Mouse (Mus musculus) mouse trophoblast stem cell (cell line): ENCODE data around the gene Olfr412.

Experiments
- in situ Hi-C, 2 experiments: fragments of 300-500 bp; cut with MseI, MboI; formaldehyde crosslinking; loops; 2 replicates in 1 of 2; 3 replicates in 1 of 2; pipeline ENCODE4 v1.15.1; 2025

The Olfr412 gene

DNA sequence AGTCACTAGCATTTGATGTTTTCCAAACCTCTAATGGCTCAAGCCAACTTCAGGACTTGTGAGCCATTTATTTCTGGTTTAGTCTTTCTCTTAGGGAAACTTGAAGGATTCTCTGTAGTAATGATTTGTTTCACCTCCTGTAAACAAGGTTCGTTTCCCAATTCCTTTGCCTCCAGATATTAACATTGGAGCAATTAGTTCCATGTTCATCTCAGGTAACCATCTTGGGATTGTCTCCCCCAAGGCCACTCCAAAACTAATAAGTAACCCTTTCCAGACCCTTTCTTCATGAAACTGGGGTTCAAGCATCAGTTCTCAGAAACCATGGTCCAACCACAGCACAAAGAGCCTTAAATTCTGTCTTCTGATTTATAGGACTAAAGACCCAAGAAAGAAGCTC lies at the start of gene Olfr412:
Gene Olfr412 (plus strand): TSS at position 301 of the 400 bp plus-strand sequence.
- in situ Hi-C loops, result loop anchor here (10.0 to 25.0 kb wide), 2 partner anchors 297 to 299 kb away; partner anchors contain the start of genes Zfp616 (in 2 of the 2), Olfr139 (in 1 of the 2) and Olfr399 (in 1 of the 2)

DNA sequence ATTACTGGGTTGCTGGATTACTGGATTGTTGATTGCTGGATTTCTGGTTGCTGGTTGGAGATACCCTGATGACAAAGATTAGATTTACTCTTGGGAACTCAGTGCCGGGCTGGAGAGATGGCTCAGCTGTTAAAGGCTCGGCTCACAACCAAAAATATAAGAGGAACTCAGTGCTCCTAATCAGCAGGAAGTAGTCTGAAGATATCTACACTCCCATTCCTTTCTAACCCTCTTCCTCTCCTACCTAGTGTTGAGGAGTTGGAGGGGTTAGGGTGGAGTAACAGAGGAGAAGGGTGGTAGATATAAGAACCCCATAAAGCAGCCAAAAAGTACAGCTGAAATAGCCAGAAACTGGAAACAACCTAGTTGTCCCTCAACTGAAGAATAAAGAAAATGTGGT lies 35.8 kb upstream of the Olfr412 start:
- in situ Hi-C loops, result no loop called here

GRCm38 (mm10) chr11:74328781-74329180 lies 33.1 kb upstream of the Olfr412 start:
- in situ Hi-C loops, result no loop called here

GRCm38 (mm10) chr11:74337931-74338330 lies 23.9 kb upstream of the Olfr412 start, which contains the start of gene Olfr410:
TSS of gene Olfr410 (minus strand) at chr11:74338031.
- in situ Hi-C loops, result no loop called here

GRCm38 (mm10) chr11:74352550-74352949 lies 9.3 kb upstream of the Olfr412 start, which contains the start of gene Olfr411:
TSS of gene Olfr411 (minus strand) at chr11:74352650.
- in situ Hi-C loops, result loop anchor here in 1 of 2 experiments (25.0 kb wide), 1 partner anchor 290 kb away; the partner anchor contains the start of genes Olfr139, Olfr399 and Zfp616

DNA sequence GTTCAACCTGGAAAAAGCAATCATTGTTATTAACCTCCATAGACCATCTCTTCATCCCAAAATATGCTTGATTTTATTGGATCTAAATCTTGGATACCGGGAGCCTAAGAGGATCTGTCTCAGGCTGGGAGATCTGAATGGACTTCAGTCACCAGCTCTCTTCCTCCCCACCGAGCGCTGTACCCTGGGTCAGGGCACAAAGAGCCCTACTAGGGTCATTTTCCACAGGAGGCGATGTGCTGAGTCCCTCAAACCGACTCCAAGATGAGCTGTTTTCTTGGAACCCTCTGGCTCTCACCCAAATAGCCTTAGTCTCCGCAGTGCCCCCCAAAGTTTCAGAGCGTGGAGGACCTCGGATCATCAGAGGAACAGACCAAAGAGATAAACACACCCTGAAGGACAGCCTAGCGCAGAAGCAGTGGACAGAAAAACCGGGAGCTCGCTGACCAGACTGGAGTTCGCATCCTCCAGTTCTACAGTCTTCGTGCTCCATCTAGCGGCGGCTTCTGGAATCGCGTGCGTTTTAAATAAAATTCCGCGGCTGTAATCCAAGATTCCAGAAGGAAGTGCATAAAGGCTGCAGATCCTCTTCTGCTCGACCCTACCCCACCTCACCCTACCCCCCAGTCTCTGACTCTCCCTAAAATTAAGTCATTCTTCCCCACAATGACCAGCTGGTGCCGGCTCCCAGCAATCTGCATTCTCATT lies 9.7 kb downstream of the Olfr412 start:
- in situ Hi-C loops, result loop anchor here in 1 of 2 experiments (25.0 kb wide), 1 partner anchor 309 kb away; the partner anchor contains the start of genes Olfr139, Olfr399 and Zfp616

DNA sequence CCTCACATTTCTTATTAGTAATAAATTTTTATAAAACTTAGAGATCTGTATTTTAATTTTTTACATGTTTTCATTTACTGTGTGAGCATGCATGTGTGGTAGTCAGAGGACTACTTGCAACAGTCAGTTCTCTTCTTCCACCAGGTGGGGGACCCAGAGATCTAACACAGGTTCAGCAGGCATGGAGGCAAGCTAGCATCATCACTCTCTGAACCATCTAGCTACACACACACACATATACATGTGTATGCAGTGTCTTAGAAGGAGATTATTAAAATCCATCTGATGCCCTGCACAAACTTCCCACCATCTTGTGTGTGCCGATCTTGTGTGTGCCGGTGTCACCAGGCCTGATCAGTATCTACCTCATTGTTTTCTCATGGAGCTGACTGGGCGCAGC lies 15.0 kb downstream of the Olfr412 start:
- in situ Hi-C loops, result loop anchor here (5.0 kb wide), 2 partner anchors 150 to 155 kb away; no protein-coding TSS in a partner anchor

DNA sequence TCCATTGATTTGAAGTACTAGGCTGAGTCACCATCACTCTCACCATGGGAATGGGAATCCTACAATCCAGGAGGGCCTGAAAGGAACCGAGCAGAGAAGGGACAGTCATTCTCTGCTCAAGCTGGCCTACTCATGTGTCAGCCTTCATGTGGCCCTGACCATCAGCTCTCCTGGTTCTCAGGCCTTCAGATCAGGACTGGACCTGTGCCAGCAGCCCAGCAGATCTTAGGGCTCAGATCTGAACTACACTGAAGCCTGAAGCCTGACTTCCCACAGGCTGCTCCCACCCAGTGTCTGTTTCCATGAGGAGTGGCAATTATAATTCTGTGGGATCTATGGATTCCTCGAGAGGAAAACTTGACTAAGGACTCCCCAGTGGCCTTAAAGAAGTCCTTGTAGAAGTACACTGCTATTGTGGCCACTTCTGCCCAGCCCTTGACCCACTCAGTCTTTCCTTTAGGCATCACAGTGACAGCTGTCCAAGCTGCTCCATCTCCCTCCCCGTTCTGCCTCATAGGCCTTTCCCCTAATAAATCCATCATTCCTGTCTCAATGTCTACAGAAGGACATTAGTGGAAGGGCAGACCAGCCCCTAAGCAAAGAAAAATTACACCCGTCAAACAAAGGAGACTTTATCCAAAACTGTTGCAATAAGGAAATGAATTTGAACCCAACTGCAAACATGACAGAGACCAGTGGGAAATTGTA lies 17.5 kb downstream of the Olfr412 start:
- in situ Hi-C loops, result loop anchor here (5.0 kb wide), 2 partner anchors 148 to 153 kb away; no protein-coding TSS in a partner anchor

GRCm38 (mm10) chr11:74385674-74386073 lies 23.8 kb downstream of the Olfr412 start:
- in situ Hi-C loops, result no loop called here

GRCm38 (mm10) chr11:74387203-74387602 lies 25.3 kb downstream of the Olfr412 start:
- in situ Hi-C loops, result no loop called here

GRCm38 (mm10) chr11:74391899-74392298 lies 30.0 kb downstream of the Olfr412 start:
- in situ Hi-C loops, result no loop called here

DNA sequence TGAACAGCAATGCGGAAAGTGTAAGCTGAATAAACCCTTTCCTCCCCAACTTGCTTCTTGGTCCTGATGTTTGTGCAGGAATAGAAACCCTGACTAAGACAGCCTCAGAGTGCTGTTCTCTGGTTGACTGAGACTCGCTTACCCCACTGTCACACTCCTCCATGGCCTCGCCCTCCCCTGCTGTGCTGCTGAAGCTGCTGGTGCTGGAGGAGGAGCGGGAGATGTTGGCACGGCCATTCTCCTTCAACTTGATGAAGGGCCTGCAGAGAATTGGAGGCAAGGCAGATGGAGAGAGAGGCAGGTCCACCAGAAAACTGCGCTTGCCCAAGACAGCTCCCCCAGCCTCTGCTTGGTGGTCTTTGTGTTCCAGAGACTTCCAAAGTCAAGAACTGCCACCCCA lies 31.0 kb downstream of the Olfr412 start:
- in situ Hi-C loops, result no loop called here

- in situ Hi-C loops, result no loop called here
Observed at GRCm38 (mm10) chr11:74393489-74393888, 31.6 kb downstream of the Olfr412 start.

DNA sequence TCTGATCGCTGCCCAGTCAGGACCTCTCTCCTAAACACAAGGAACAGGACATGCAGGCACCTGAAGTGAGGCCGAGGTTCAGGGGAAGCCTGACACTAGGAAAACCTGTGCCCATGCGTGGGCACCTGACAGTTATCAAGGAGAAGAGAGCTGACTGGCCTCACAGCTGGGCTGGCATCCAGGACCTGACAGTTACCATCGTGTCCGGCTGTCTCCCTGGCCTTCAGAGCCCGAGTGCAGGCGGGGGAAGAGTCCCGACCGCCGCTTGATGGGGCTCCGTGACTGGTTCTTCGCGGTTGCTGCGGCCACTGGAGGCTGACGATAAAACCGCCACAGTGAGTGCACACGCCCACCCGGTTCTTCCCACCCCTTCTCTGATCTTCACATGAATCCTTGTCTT lies 33.7 kb downstream of the Olfr412 start:
- in situ Hi-C loops, result no loop called here

DNA sequence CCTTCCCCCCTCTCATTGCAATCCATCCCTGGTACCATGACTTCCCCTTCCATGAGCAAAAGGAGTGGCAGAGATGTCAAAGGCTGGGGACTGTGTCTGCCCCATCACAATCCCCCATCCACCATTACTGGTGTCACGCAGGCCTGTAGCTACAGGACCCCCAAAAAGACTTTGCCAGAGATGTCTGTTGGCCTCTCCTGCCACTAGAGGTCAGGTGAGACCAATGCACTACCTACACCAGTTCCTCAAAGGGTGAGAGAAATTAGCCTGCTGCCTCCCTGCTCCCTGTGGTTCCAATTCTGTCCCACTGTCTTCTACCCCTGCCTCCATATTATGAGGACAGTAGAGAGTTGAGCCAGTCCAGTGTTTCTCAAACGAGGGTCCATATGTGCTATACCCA lies 40.3 kb downstream of the Olfr412 start:
- in situ Hi-C loops, result loop anchor here in 1 of 2 experiments (10.0 kb wide), 1 partner anchor 123 kb away; no protein-coding TSS in a partner anchor

DNA sequence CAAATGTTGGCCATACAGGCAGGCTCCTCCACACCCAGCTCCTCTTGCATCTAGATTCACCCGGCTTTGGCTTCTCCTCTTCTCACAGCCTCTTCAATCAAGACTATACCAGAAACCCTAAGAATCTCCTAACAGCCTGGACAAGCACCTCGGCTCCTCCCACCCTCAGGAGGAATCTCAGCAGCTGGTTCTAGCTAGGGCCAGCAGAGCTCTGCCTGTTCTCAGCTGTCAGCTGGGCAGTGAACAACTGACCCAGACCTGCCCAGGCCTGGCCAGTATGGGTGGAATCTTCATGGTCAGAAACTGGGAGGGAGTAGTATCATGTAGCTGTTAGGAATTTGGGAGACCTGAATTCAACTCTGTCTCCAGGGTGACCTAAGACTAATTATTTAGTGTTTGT lies 42.3 kb downstream of the Olfr412 start:
- in situ Hi-C loops, result loop anchor here in 1 of 2 experiments (10.0 kb wide), 1 partner anchor 121 kb away; no protein-coding TSS in a partner anchor

DNA sequence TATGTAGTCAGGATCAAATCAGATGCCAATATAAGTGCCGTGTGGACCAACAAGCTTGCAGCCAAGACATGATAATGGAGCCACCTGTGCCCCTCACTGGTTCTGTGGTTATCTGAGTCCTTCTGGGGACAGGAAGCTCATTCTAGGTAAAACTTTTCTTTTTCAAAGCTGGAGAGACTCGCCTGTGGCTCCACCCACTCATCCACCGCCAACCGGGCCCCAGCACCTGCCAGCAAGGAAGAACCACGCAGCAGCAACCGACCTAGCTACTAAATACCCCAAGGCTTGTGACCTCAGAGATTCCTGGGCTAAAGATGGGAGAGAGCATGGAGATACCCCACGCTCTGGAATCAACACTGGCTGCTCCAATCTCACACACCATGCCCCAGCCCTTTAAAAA lies 43.3 kb downstream of the Olfr412 start:
- in situ Hi-C loops, result loop anchor here in 1 of 2 experiments (10.0 kb wide), 1 partner anchor 120 kb away; no protein-coding TSS in a partner anchor

DNA sequence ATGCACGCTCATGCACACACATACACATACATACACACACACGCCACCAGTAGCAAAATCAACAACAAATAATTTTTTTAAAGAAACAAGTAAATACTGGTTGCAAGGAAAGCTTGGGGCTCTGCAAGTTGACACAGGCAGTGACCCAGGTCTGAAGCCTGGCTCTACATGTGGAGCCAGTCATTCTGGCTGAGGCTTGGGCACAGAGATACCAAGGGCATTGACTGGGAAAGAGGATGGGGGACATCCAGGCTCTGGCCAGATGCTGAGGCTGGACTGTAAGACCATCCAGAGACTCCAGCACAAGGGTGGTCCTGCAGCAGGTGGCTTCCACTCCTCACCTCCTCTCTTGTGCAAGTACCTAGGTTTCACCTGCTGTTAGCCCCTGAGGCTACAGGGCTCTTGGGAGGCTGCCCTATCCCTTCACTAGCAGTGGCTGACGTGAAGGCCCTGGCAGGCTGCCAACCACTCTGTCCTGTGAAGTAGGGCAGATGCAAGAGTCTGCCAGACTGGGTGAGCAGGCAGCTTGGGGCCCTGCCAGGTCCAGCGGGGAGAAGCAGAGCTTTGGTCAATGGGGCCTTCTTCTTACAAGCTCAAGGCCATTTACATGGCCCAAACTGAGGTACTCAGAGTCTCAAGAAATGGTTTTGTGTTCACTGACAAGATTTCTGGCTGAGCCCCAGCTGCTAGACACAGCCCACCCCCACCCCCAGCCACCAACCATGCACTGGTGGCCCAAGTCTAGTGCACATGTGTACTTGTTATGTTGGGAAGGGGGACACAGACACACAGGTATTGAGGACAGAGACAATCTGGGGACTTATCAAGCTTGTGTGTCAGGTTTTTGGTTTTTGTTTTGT lies 46.9 kb downstream of the Olfr412 start:
- in situ Hi-C loops, result loop anchor here in 1 of 2 experiments (10.0 kb wide), 1 partner anchor 116 kb away; no protein-coding TSS in a partner anchor

DNA sequence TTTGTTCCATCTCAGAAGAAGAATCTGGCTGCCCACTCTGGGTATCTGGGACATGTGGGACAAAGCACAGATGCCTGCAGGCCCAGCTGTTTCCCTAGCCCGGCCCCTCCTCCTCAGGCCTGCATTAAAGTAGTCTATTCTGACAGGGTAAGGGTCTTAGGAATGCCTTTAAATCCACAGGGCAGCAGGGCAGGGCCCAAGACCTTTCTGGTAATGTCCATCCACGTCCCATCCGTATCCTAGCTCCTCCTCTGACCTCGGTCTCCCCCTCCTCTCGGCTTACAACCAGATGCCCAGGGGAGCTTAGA lies 47.5 kb downstream of the Olfr412 start:
- in situ Hi-C loops, result loop anchor here in 1 of 2 experiments (10.0 kb wide), 1 partner anchor 115 kb away; no protein-coding TSS in a partner anchor

GRCm38 (mm10) chr11:74409757-74410174 lies 47.9 kb downstream of the Olfr412 start:
- in situ Hi-C loops, result loop anchor here in 1 of 2 experiments (10.0 kb wide), 1 partner anchor 115 kb away; no protein-coding TSS in a partner anchor

DNA sequence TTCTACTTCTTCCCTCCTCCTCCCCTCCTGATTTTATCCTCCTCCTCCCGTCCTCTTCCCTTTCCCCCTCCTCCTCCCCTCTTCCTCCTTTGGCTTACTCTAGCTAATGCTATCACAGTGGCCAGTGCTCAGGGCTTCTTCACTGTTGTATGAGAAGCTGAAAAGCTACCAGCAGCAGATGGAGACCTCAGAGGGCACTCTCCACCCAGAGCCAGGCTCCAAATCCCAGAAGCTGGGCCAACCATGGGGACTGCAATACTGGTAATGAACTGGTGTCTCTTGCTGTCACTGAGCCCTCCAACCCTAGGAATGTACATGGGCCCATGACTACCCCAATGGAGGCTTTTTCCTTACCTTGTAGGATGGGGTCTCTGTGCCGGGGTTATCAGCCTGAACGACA lies 50.1 kb downstream of the Olfr412 start:
- in situ Hi-C loops, result no loop called here
